Mouse (Mus musculus): Measurements from ENCODE around the gene Rora.

- TF ChIP-seq POLR2A (IDR thresholded peaks at IDR 0.05; ENCODE audit: borderline replicate concordance, control insufficient read depth, low read depth, low read length) (no peak), CTCF (IDR thresholded peaks at IDR 0.05; ENCODE audit: control insufficient read depth, insufficient read depth, low read length) (no peak)
Measured at GRCm38 (mm10) chr9:68821388-68821787, 167.8 kb downstream of the Rora start.
